Mouse (Mus musculus) kidney, adult 9 months (tissue): ENCODE results near the gene Slc25a22.
"Not testable (repeated sequence)": the region's sequence is repeated elsewhere in the genome, so short reads cannot be mapped to it uniquely, and the experiment has no call there.

ENCODE experiments used
- DNase-seq: peaks from one replicate; pipeline ENCODE4 v3.0.0; 2022

Gene Slc25a22

GRCm38 (mm10) chr7:141408833-141409232 is 28.9 kb downstream of the Slc25a22 start:
- peak; percentile 91 for DNase-seq

- not testable (repeated sequence) for DNase-seq
Measured at GRCm38 (mm10) chr7:141407670-141408069, 30.0 kb downstream of the Slc25a22 start.

- DNase-seq: no peak
Measured at GRCm38 (mm10) chr7:141405466-141405865, 32.2 kb downstream of the Slc25a22 start.

- DNase-seq: peak; percentile 72
Measured at GRCm38 (mm10) chr7:141403305-141403704, 34.4 kb downstream of the Slc25a22 start.

GRCm38 (mm10) chr7:141395348-141395747 is 42.3 kb downstream of the Slc25a22 start:
- no peak for DNase-seq

- peak; percentile 74 for DNase-seq
Measured at GRCm38 (mm10) chr7:141394771-141395170, 42.9 kb downstream of the Slc25a22 start.

GRCm38 (mm10) chr7:141394158-141394557 is 43.5 kb downstream of the Slc25a22 start:
- DNase-seq: no peak

GRCm38 (mm10) chr7:141392552-141393222 is 45.0 kb downstream of the Slc25a22 start:
- no peak for DNase-seq

- peak; percentile 98 for DNase-seq
Measured at GRCm38 (mm10) chr7:141391625-141392551, 45.8 kb downstream of the Slc25a22 start, which contains the start of gene Taldo1. Taldo1 (plus strand) TSS chr7:141392199.

GRCm38 (mm10) chr7:141390326-141391259 is 47.1 kb downstream of the Slc25a22 start:
- DNase-seq: peak; percentile 67

GRCm38 (mm10) chr7:141388487-141389109 is 49.1 kb downstream of the Slc25a22 start:
- DNase-seq: no peak

- DNase-seq: no peak
Measured at GRCm38 (mm10) chr7:141387807-141388486, 49.7 kb downstream of the Slc25a22 start.

GRCm38 (mm10) chr7:141381068-141381835 is 56.4 kb downstream of the Slc25a22 start:
- no peak for DNase-seq
